Mouse (Mus musculus) lung, adult 2 months (tissue): ENCODE data around the gene Tmem102.

Experiments
- CTCF ChIP-seq: fragments of 200-500 bp; IDR thresholded peaks from 2 replicates; pipeline ENCODE4 v1.5.1; 2011; ENCODE audit warnings: mild to moderate bottlenecking, low read length, control low read depth; ENCODE audit not compliant: insufficient read depth
- POLR2A ChIP-seq: fragments of 200-500 bp; IDR thresholded peaks from 2 replicates; pipeline ENCODE4 v1.6.1; 2011; ENCODE audit warnings: low read depth, mild to moderate bottlenecking, control low read depth, low read length, borderline replicate concordance; ENCODE audit errors: extremely low read depth

DNA sequence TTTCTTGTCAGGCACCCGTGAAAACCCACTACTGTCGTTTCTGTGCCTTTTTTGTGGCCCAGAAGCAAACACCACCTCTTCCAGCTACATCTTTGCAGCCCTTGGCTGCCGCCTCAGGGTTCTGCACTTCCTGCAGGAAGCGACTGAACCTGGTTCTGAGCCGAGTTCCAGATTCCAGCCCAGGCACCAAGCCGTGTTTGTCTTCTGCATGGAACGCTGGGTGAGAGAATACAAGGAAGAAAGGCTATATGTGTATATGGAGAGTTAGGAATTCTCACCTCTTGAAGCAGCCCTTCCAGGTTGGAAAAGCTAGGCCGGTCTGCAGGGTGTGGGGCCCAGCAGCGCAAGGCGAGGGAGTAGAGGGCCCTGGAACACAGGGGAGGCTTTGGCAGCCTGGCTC, 49.3 kb upstream of the Tmem102 start:
- TF ChIP-seq POLR2A (no peak), CTCF (no peak)
